Mouse (Mus musculus) ES-CJ7 (cell line): ENCODE data around the gene Ppp2r3a.

Experiments used
- DNase-seq: peaks from one replicate; pipeline ENCODE4 v3.0.0; 2011; ENCODE audit warnings: low read depth, low spot score

The Ppp2r3a gene

GRCm38 (mm10) chr9:101251644-101252337, at the start of gene Ppp2r3a:
Ppp2r3a (minus strand) TSS chr9:101251795.
- DNase-seq, result peak; percentile 88

- DNase-seq, result no peak
Measured at GRCm38 (mm10) chr9:101300441-101300935, 48.9 kb upstream of the Ppp2r3a start.

GRCm38 (mm10) chr9:101291676-101292660, 40.4 kb upstream of the Ppp2r3a start:
- no peak for DNase-seq

- DNase-seq, result no peak
Measured at GRCm38 (mm10) chr9:101290876-101291275, 39.3 kb upstream of the Ppp2r3a start.

GRCm38 (mm10) chr9:101289750-101290149, 38.2 kb upstream of the Ppp2r3a start:
- DNase-seq, result no peak

GRCm38 (mm10) chr9:101288901-101289647, 37.5 kb upstream of the Ppp2r3a start:
- DNase-seq, result no peak

GRCm38 (mm10) chr9:101286766-101287165, 35.2 kb upstream of the Ppp2r3a start:
- DNase-seq, result no peak

GRCm38 (mm10) chr9:101284049-101284448, 32.5 kb upstream of the Ppp2r3a start:
- no peak for DNase-seq

- DNase-seq, result no peak
Measured at GRCm38 (mm10) chr9:101282651-101283050, 31.1 kb upstream of the Ppp2r3a start.

- DNase-seq, result no peak
Measured at GRCm38 (mm10) chr9:101281906-101282305, 30.3 kb upstream of the Ppp2r3a start.

GRCm38 (mm10) chr9:101281326-101281725, 29.7 kb upstream of the Ppp2r3a start:
- DNase-seq, result no peak

GRCm38 (mm10) chr9:101280867-101281266, 29.3 kb upstream of the Ppp2r3a start:
- no peak for DNase-seq

- DNase-seq, result no peak
Measured at GRCm38 (mm10) chr9:101280211-101280610, 28.6 kb upstream of the Ppp2r3a start.

GRCm38 (mm10) chr9:101272715-101273114, 21.1 kb upstream of the Ppp2r3a start:
- DNase-seq, result no peak

GRCm38 (mm10) chr9:101270020-101270419, 18.4 kb upstream of the Ppp2r3a start:
- no peak for DNase-seq

- DNase-seq, result no peak
Measured at GRCm38 (mm10) chr9:101266043-101266442, 14.4 kb upstream of the Ppp2r3a start.

GRCm38 (mm10) chr9:101265546-101265945, 14.0 kb upstream of the Ppp2r3a start:
- DNase-seq, result no peak

GRCm38 (mm10) chr9:101262815-101263214, 11.2 kb upstream of the Ppp2r3a start:
- no peak for DNase-seq

GRCm38 (mm10) chr9:101261989-101262571, 10.5 kb upstream of the Ppp2r3a start:
- no peak for DNase-seq

GRCm38 (mm10) chr9:101261443-101261842, 9.8 kb upstream of the Ppp2r3a start:
- DNase-seq, result peak; percentile 9

- no peak for DNase-seq
Measured at GRCm38 (mm10) chr9:101253136-101253535, 1.5 kb upstream of the Ppp2r3a start.
